Mouse (Mus musculus) inflammation-experienced regulatory T-cells, adult 6 months (primary cell): Measurements from ENCODE around the gene Rheb. TPM values are rescaled to one million over a fixed set of nuclear protein-coding genes. Genes with fewer than 3 reads are reported as not detected.
"Not testable (repeated sequence)": the region's sequence is repeated elsewhere in the genome, so short reads cannot be mapped to it uniquely, and the experiment has no call there.

Experiments used
- ATAC-seq: one replicate; pipeline ENCODE4 v1.8.0; 2017
- polyA plus RNA-seq, 3 experiments: library from polyadenylated mRNA; unstranded; fragments of 100-300 nt; shearing (Covaris generic); gene quantifications; one replicate each; pipeline ENCODE4 v1.2.1; 2017

The Rheb gene
- polyA plus RNA-seq, 3 experiments from 2014 or later, result 74.2 to 131 (median 98.5) TPM

- no peak for ATAC-seq
Measured at GRCm38 (mm10) chr5:24782957-24783356, 59.5 kb downstream of the Rheb start.

GRCm38 (mm10) chr5:24781048-24781447, 61.4 kb downstream of the Rheb start:
- ATAC-seq, result no peak

GRCm38 (mm10) chr5:24779881-24780512, 62.4 kb downstream of the Rheb start:
- ATAC-seq, result peak; percentile 61

- ATAC-seq, result no peak
Measured at GRCm38 (mm10) chr5:24779321-24779720, 63.1 kb downstream of the Rheb start.

- no peak for ATAC-seq
Measured at GRCm38 (mm10) chr5:24778843-24779140, 63.6 kb downstream of the Rheb start.

GRCm38 (mm10) chr5:24778082-24778842, 64.2 kb downstream of the Rheb start:
- no peak for ATAC-seq

- peak; percentile 89 for ATAC-seq
Measured at GRCm38 (mm10) chr5:24776681-24777080, 65.7 kb downstream of the Rheb start.

- ATAC-seq, result not testable (repeated sequence)
Measured at GRCm38 (mm10) chr5:24774549-24774948, 67.9 kb downstream of the Rheb start.

- ATAC-seq, result no peak
Measured at GRCm38 (mm10) chr5:24757816-24758215, 84.6 kb downstream of the Rheb start, which contains the start of gene Crygn. TSS of gene Crygn (minus strand) at chr5:24758008.

- ATAC-seq, result no peak
Measured at GRCm38 (mm10) chr5:24756931-24757330, 85.5 kb downstream of the Rheb start.

Other genes with a start within 250 kb of the Rheb start
- gene Smarcd3, start 218.2 kb downstream of the Rheb start, polyA plus RNA-seq, result 1 to 10 TPM in 1 of 3 experiments, under 1 TPM in 2; 0.50 to 1.9 (median 0.69) TPM
- gene Nub1, start 157.1 kb downstream of the Rheb start, polyA plus RNA-seq, result 10 to 100 TPM; 63.3 to 79.7 (median 76.0) TPM
- under 1 TPM in 2 of 3 experiments, not detected in 1; 0.23 to 0.80 TPM for gene Wdr86, start 111.9 kb downstream of the Rheb start, polyA plus RNA-seq
- gene Crygn, start 84.6 kb downstream of the Rheb start, polyA plus RNA-seq, result 1 to 10 TPM in 1 of 3 experiments, not detected in 2; 3.2 TPM